Comparison of ENCODE assay signal across 18 mouse cellular contexts in the genomic region with DNA sequence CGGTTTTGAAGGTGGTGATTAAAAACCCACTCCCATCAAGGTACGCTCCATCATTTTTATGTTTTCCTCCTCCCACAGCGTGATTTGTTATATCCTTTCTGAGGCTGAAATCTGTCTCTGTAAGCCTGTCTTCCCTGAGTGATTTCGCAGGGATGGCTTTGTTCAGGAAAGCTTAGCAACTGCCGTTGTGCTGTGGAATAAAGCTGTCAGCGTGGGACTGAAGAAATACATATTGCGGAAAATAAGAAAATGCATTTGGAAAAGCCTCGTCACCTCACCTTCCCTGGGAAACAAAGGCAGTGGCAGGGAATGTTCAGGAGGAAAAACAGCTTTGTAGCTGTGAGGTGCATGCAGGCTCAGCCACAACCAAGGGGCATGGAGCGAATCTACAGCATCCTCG.
DNase-seq lines count a peak whose midpoint lies in the region; ATAC-seq lines count a peak whose summit lies in the region.
"Had no signal": no experiment of that assay in that cellular context is flagged by ENCODE, and none has a peak within 500 bp of the region (broad histone marks: within the 10 kb centered on the region; RNA-seq: fewer than 3 reads in every experiment).

No protein-coding gene starts in this region.

- H3K4me1 ChIP-seq in forebrain, embryonic 14.5 days (ENCODE audit: control insufficient read depth, insufficient read depth, low read length), result 0 out of 2 replicates have a peak, but pooled peaks cover 5% of the 10 kb centered on the region
- peaks cover 18% of the 10 kb centered on the region for H3K4me1 ChIP-seq in hindbrain, embryonic 16.5 days (ENCODE audit: control insufficient read depth, insufficient read depth, low read depth, low read length)
- H3K4me1 ChIP-seq in neural tube, embryonic 13.5 days (replicated peaks), result peaks cover 36% of the 10 kb centered on the region
- no peaks in the 10 kb centered on the region for H3K4me1 ChIP-seq in intestine, embryonic 16.5 days (ENCODE audit: control insufficient read depth, insufficient read depth, low read length)

- H3K9me3 ChIP-seq in forebrain, embryonic 14.5 days (replicated peaks; ENCODE audit: control insufficient read depth, low read length), result no peaks in the 10 kb centered on the region
- no peaks in the 10 kb centered on the region for H3K9me3 ChIP-seq in hindbrain, embryonic 16.5 days (ENCODE audit: control insufficient read depth, low read length)
- no peaks in the 10 kb centered on the region for H3K9me3 ChIP-seq in neural tube, embryonic 13.5 days
- no peaks in the 10 kb centered on the region for H3K9me3 ChIP-seq in intestine, embryonic 16.5 days (ENCODE audit: control insufficient read depth, low read length)

- WGBS in forebrain, embryonic 14.5 days, result 53% methylated on average over 10 of the region's 10 CpGs
- WGBS in hindbrain, embryonic 16.5 days, result 45% methylated on average over 10 of the region's 10 CpGs
- WGBS in neural tube, embryonic 13.5 days, result 51% methylated on average over 10 of the region's 10 CpGs
- WGBS in intestine, embryonic 16.5 days, result 57% methylated on average over 10 of the region's 10 CpGs

- no peak overlapping the region for H3K4me2 ChIP-seq in forebrain, embryonic 14.5 days (ENCODE audit: low read length)
- H3K4me2 ChIP-seq in hindbrain, embryonic 16.5 days (ENCODE audit: low read length), result peak overlapping the region; percentile 12; the same call in 1 of the 2 replicates
- no peak overlapping the region for H3K4me2 ChIP-seq in neural tube, embryonic 13.5 days
- H3K4me2 ChIP-seq in intestine, embryonic 16.5 days (ENCODE audit: low read depth, low read length), result no peak overlapping the region

- no peak overlapping the region for H3K4me3 ChIP-seq in forebrain, embryonic 14.5 days (ENCODE audit: low read depth, low read length)
- H3K4me3 ChIP-seq in hindbrain, embryonic 16.5 days (ENCODE audit: low read length), result no peak overlapping the region
- no peak overlapping the region for H3K4me3 ChIP-seq in neural tube, embryonic 13.5 days
- no peak overlapping the region for H3K4me3 ChIP-seq in intestine, embryonic 16.5 days (ENCODE audit: low read length)

- H3K27ac ChIP-seq in forebrain, embryonic 14.5 days (ENCODE audit: low read depth, low read length), result peak overlapping the region; percentile 6
- peak overlapping the region; percentile 61 for H3K27ac ChIP-seq in hindbrain, embryonic 16.5 days (ENCODE audit: low read depth, low read length)
- peak overlapping the region; percentile 79 for H3K27ac ChIP-seq in neural tube, embryonic 13.5 days (replicated peaks)
- H3K27ac ChIP-seq in intestine, embryonic 16.5 days (ENCODE audit: low read length), result no peak overlapping the region

- no peak for ATAC-seq in forebrain, embryonic 14.5 days
- no peak for ATAC-seq in hindbrain, embryonic 16.5 days
- no peak for ATAC-seq in neural tube, embryonic 13.5 days (ENCODE audit: low read depth)
- no peak for ATAC-seq in inflammation-experienced regulatory T-cells, adult 6 months
- ATAC-seq in intestine, embryonic 16.5 days, result no peak

- H3K9ac ChIP-seq in forebrain, embryonic 14.5 days (ENCODE audit: low read length), result no peak overlapping the region
- no peak overlapping the region; the same call in 1 of the 2 replicates for H3K9ac ChIP-seq in hindbrain, embryonic 16.5 days (ENCODE audit: low read depth, low read length)
- H3K9ac ChIP-seq in neural tube, embryonic 13.5 days, result peak overlapping the region; percentile 53; the same call in 1 of the 2 replicates
- H3K9ac ChIP-seq in intestine, embryonic 16.5 days (ENCODE audit: low read depth, low read length), result no peak overlapping the region

- DNase-seq in left cerebral cortex, postnatal 14 days (ENCODE audit: low spot score in 2 of 2), result peak; percentile 8 to 14
- no peak for DNase-seq in left cerebral cortex, adult 8-10 months (ENCODE audit: low spot score in 2 of 2)
- no peak for DNase-seq in forebrain, embryonic 14.5 days (ENCODE audit: low spot score)
- no peak for DNase-seq in layer of hippocampus, adult 9-11 months
- DNase-seq: adrenal gland, postnatal 14 days; cerebellum, adult 9-10 months; heart, adult 11 months; heart, postnatal 4 days; kidney, adult 18-20 months; kidney, postnatal 36 days; liver; lung, adult 18-20 months; right cerebral cortex, adult 18-20 months; thymus, adult 18-20 months had no signal

- H3K36me3 ChIP-seq in forebrain, embryonic 14.5 days (ENCODE audit: control insufficient read depth, insufficient read depth, low read length), result no peaks in the 10 kb centered on the region
- H3K36me3 ChIP-seq in hindbrain, embryonic 16.5 days (ENCODE audit: control insufficient read depth, insufficient read depth, low read length), result no peaks in the 10 kb centered on the region
- no peaks in the 10 kb centered on the region for H3K36me3 ChIP-seq in neural tube, embryonic 13.5 days
- H3K36me3 ChIP-seq in intestine, embryonic 16.5 days (ENCODE audit: control insufficient read depth, insufficient read depth, low read length), result no peaks in the 10 kb centered on the region

- intact Hi-C loops in left cerebral cortex, postnatal 14 days (cut with DNase I), result no loop called here

- no peaks in the 10 kb centered on the region for H3K27me3 ChIP-seq in forebrain, embryonic 14.5 days (replicated peaks; ENCODE audit: control insufficient read depth, insufficient read depth, low read length)
- no peaks in the 10 kb centered on the region for H3K27me3 ChIP-seq in hindbrain, embryonic 16.5 days (replicated peaks; ENCODE audit: control insufficient read depth, insufficient read depth, low read length)
- no peaks in the 10 kb centered on the region for H3K27me3 ChIP-seq in neural tube, embryonic 13.5 days
- no peaks in the 10 kb centered on the region for H3K27me3 ChIP-seq in intestine, embryonic 16.5 days (replicated peaks; ENCODE audit: control insufficient read depth, insufficient read depth, low read length)

Comparison
In these comparisons a context has a peak if more than half of its experiments do, and no peak if none do; other contexts are left out.
1. DNase-seq: peak in left cerebral cortex, postnatal 14 days (2 of 2); none in left cerebral cortex, adult 8-10 months (0 of 2), forebrain, embryonic 14.5 days (single experiment) and layer of hippocampus, adult 9-11 months (single experiment).